Mouse (Mus musculus) C2C12 (cell line): ENCODE data around the gene Fignl1. TPM values are rescaled to one million over a fixed set of nuclear protein-coding genes. Genes with fewer than 3 reads are reported as not detected.

ENCODE experiments used
- H3K27me3 ChIP-seq: one replicate; pipeline ENCODE4 v1.6.1; 2011; ENCODE audit not compliant: control insufficient read depth, insufficient read depth, insufficient read length
- H3K36me3 ChIP-seq: one replicate; pipeline ENCODE4 v1.6.1; 2011; ENCODE audit not compliant: control insufficient read depth, insufficient read depth
- H3K4me3 ChIP-seq: one replicate; pipeline ENCODE4 v1.5.1; 2011; ENCODE audit warnings: mild to moderate bottlenecking, control low read depth; ENCODE audit not compliant: poor library complexity, insufficient read depth, severe bottlenecking
- H3K79me2 ChIP-seq: one replicate; pipeline ENCODE4 v1.6.1; 2011; ENCODE audit not compliant: control insufficient read depth, insufficient read depth
- H3K79me3 ChIP-seq: one replicate; pipeline ENCODE4 v1.6.1; 2011; ENCODE audit warnings: low read depth, control low read depth
- H3ac ChIP-seq: one replicate; pipeline ENCODE3; 2011; ENCODE audit warnings: low read depth; ENCODE audit not compliant: control insufficient read depth, insufficient read length
- CEBPB ChIP-seq: IDR thresholded peaks from one replicate; pipeline ENCODE4 v1.6.1; 2011; ENCODE audit warnings: low read depth, mild to moderate bottlenecking, control low read depth, moderate library complexity
- CTCF ChIP-seq: IDR thresholded peaks from one replicate; pipeline ENCODE4 v1.5.1; 2011; ENCODE audit not compliant: control insufficient read depth, insufficient read depth, insufficient read length
- FOSL1 ChIP-seq: IDR thresholded peaks from one replicate; pipeline ENCODE4 v1.8.0; 2011; ENCODE audit warnings: mild to moderate bottlenecking, low read length; ENCODE audit not compliant: poor library complexity, insufficient read depth, severe bottlenecking
- MAX ChIP-seq: IDR thresholded peaks from one replicate; pipeline ENCODE4 v1.6.1; 2011; ENCODE audit warnings: mild to moderate bottlenecking, control low read depth
- MYOD1 ChIP-seq: IDR thresholded peaks from one replicate; pipeline ENCODE4 v1.6.1; 2011; ENCODE audit warnings: low read depth; ENCODE audit not compliant: control insufficient read depth, insufficient read length
- MYOG ChIP-seq: IDR thresholded peaks from one replicate; pipeline ENCODE4 v1.6.1; 2011; ENCODE audit not compliant: control insufficient read depth, insufficient read length; ENCODE audit errors: extremely low read depth
- USF1 ChIP-seq: IDR thresholded peaks from one replicate; pipeline ENCODE4 v1.6.1; 2011; ENCODE audit warnings: low read depth, mild to moderate bottlenecking, control low read depth, moderate library complexity
- polyA plus RNA-seq: library from polyadenylated mRNA; unstranded; fragments of >200 nt; fragmentation: generic; extraction: Trizol; gene quantifications from one replicate; pipeline ENCODE4 v1.2.1, GENCODE M21; 2012; ENCODE audit warnings: missing spikeins

Gene Fignl1
- polyA plus RNA-seq, 1 experiment = 19.3 TPM

GRCm38 (mm10) chr11:11826475-11826874 is 17.7 kb upstream of the Fignl1 start:
- Histone ChIP-seq H3K4me3 (no peak overlapping the region), H3K79me2 (no peaks in the 10 kb centered on the region), H3K27me3 (no peaks in the 10 kb centered on the region), H3ac (no peak overlapping the region), H3K79me3 (no peaks in the 10 kb centered on the region), H3K36me3 (no peaks in the 10 kb centered on the region)
- TF ChIP-seq MYOD1 (no peak), FOSL1 (no peak), MYOG (no peak), CEBPB (no peak), USF1 (no peak), MAX (no peak), CTCF (no peak)

- H3K27me3 ChIP-seq = no peaks in the 10 kb centered on the region
- H3K36me3 ChIP-seq = no peaks in the 10 kb centered on the region
- no peaks in the 10 kb centered on the region for H3K79me3 ChIP-seq
- TF ChIP-seq USF1 (no peak), CTCF (no peak), MYOG (no peak), MYOD1 (no peak), MAX (no peak), FOSL1 (no peak), CEBPB (no peak)
- H3K79me2 ChIP-seq = no peaks in the 10 kb centered on the region
- no peak overlapping the region for H3K4me3 ChIP-seq
- H3ac ChIP-seq = no peak overlapping the region
Observed at GRCm38 (mm10) chr11:11825670-11826069, 16.9 kb upstream of the Fignl1 start.

- H3K79me3 ChIP-seq = no peaks in the 10 kb centered on the region
- H3K4me3 ChIP-seq = no peak overlapping the region
- no peaks in the 10 kb centered on the region for H3K27me3 ChIP-seq
- H3K79me2 ChIP-seq = no peaks in the 10 kb centered on the region
- H3ac ChIP-seq = no peak overlapping the region
- no peak for TF ChIP-seq MAX
- no peak for TF ChIP-seq FOSL1
- TF ChIP-seq CTCF = no peak
- no peak for TF ChIP-seq USF1
- no peak for TF ChIP-seq CEBPB
- TF ChIP-seq MYOD1 = no peak
- TF ChIP-seq MYOG = no peak
- H3K36me3 ChIP-seq = no peaks in the 10 kb centered on the region
Observed at GRCm38 (mm10) chr11:11824970-11825635, 16.3 kb upstream of the Fignl1 start.

- Histone ChIP-seq H3K36me3 (no peaks in the 10 kb centered on the region), H3K4me3 (no peak overlapping the region), H3K27me3 (no peaks in the 10 kb centered on the region), H3K79me2 (no peaks in the 10 kb centered on the region), H3ac (no peak overlapping the region), H3K79me3 (no peaks in the 10 kb centered on the region)
- no peak for TF ChIP-seq MYOD1
- TF ChIP-seq USF1 = no peak
- no peak for TF ChIP-seq CTCF
- no peak for TF ChIP-seq MYOG
- TF ChIP-seq MAX = no peak
- no peak for TF ChIP-seq CEBPB
- TF ChIP-seq FOSL1 = no peak
Observed at GRCm38 (mm10) chr11:11823980-11824911, 15.5 kb upstream of the Fignl1 start.

GRCm38 (mm10) chr11:11822181-11823095 is 13.7 kb upstream of the Fignl1 start:
- H3K79me2 ChIP-seq = no peaks in the 10 kb centered on the region
- H3K27me3 ChIP-seq = no peaks in the 10 kb centered on the region
- TF ChIP-seq MYOD1 (no peak), MAX (no peak), MYOG (no peak), CTCF (no peak), CEBPB (no peak), USF1 (no peak), FOSL1 (no peak)
- H3K79me3 ChIP-seq = no peaks in the 10 kb centered on the region
- H3K36me3 ChIP-seq = no peaks in the 10 kb centered on the region
- H3ac ChIP-seq = no peak overlapping the region
- H3K4me3 ChIP-seq = no peak overlapping the region
